Mouse (Mus musculus): ENCODE results near the gene Acy3. TPM values are rescaled to one million over a fixed set of nuclear protein-coding genes. Genes with fewer than 3 reads are reported as not detected.

Gene Acy3
- 0.88 and 1.3 TPM in 2 replicates for polyA plus RNA-seq (2016; fragmentation: Nextera tagmentation; extraction: Ambion mirVana)

- H3K27me3 ChIP-seq, result no peaks in the 10 kb centered on the region
- H3K9me3 ChIP-seq, result no peaks in the 10 kb centered on the region
- no peak within 1 kb of the TSS for H3K9ac ChIP-seq (replicated peaks)
- no peak within 1 kb of the TSS for H3K27ac ChIP-seq (replicated peaks)
- H3K4me3 ChIP-seq, result no peak within 1 kb of the TSS
- H3K4me2 ChIP-seq (replicated peaks), result no peak within 1 kb of the TSS
- H3K4me1 ChIP-seq, result peaks cover 17% of the 10 kb centered on the region
- no peak for ATAC-seq (ENCODE audit: low FRiP score, low read depth)
- 18% methylated on average over 8 of the region's 8 CpGs for WGBS
- no peaks in the 10 kb centered on the region for H3K36me3 ChIP-seq
Observed at GRCm38 (mm10) chr19:3986334-3986733, at the start of gene Acy3. Acy3 (plus strand) TSS chr19:3986570.

- H3K9ac ChIP-seq (replicated peaks), result no peak overlapping the region
- WGBS, result 83% methylated on average over 7 of the region's 7 CpGs
- ATAC-seq (ENCODE audit: low FRiP score, low read depth), result no peak
Observed at GRCm38 (mm10) chr19:3942315-3942714, 44.1 kb upstream of the Acy3 start.

GRCm38 (mm10) chr19:3942986-3943735 lies 43.2 kb upstream of the Acy3 start:
- H3K4me3 ChIP-seq, result no peak overlapping the region
- no peak overlapping the region for H3K9ac ChIP-seq (replicated peaks)
- WGBS, result 24% methylated on average over 27 of the region's 27 CpGs
- H3K4me1 ChIP-seq, result no peaks in the 10 kb centered on the region
- no peaks in the 10 kb centered on the region for H3K9me3 ChIP-seq
- H3K36me3 ChIP-seq, result no peaks in the 10 kb centered on the region
- no peak overlapping the region for H3K27ac ChIP-seq (replicated peaks)
- H3K27me3 ChIP-seq, result peaks cover 11% of the 10 kb centered on the region; the same call in 1 of the 2 replicates
- no peak overlapping the region; the same call in 1 of the 2 replicates for H3K4me2 ChIP-seq (replicated peaks)
- no peak for ATAC-seq (ENCODE audit: low FRiP score, low read depth)

More at GRCm38 (mm10) chr19:3942315-3942714, 44.1 kb upstream of the Acy3 start:
- no peaks in the 10 kb centered on the region for H3K9me3 ChIP-seq
- no peak overlapping the region for H3K4me2 ChIP-seq (replicated peaks)
- H3K27ac ChIP-seq (replicated peaks), result no peak overlapping the region
- H3K27me3 ChIP-seq, result peaks cover 11% of the 10 kb centered on the region; the same call in 1 of the 2 replicates
- no peaks in the 10 kb centered on the region for H3K36me3 ChIP-seq
- no peaks in the 10 kb centered on the region for H3K4me1 ChIP-seq
- H3K4me3 ChIP-seq, result no peak overlapping the region

- ATAC-seq (ENCODE audit: low FRiP score, low read depth), result no peak
- Histone ChIP-seq H3K27me3 (peaks cover 11% of the 10 kb centered on the region; the same call in 1 of the 2 replicates), H3K4me1 (no peaks in the 10 kb centered on the region), H3K36me3 (no peaks in the 10 kb centered on the region), H3K27ac (replicated peaks) (no peak overlapping the region), H3K9me3 (no peaks in the 10 kb centered on the region), H3K4me2 (replicated peaks) (no peak overlapping the region), H3K9ac (replicated peaks) (no peak overlapping the region), H3K4me3 (no peak overlapping the region)
- WGBS, result 35% methylated on average over 10 of the region's 10 CpGs
Observed at GRCm38 (mm10) chr19:3945872-3946564, 40.4 kb upstream of the Acy3 start.

- Histone ChIP-seq H3K4me2 (replicated peaks) (no peak overlapping the region), H3K9me3 (no peaks in the 10 kb centered on the region), H3K36me3 (no peaks in the 10 kb centered on the region), H3K4me1 (no peaks in the 10 kb centered on the region), H3K9ac (replicated peaks) (no peak overlapping the region), H3K27ac (replicated peaks) (no peak overlapping the region), H3K27me3 (peaks cover 11% of the 10 kb centered on the region; the same call in 1 of the 2 replicates), H3K4me3 (no peak overlapping the region)
- 0 out of 2 replicates have a peak, but pooled peaks have one; percentile 34 for ATAC-seq (ENCODE audit: low FRiP score, low read depth)
- 15% methylated on average over 2 of the region's 2 CpGs for WGBS
Observed at GRCm38 (mm10) chr19:3946715-3947114, 39.7 kb upstream of the Acy3 start.

- Histone ChIP-seq H3K36me3 (no peaks in the 10 kb centered on the region), H3K9me3 (no peaks in the 10 kb centered on the region), H3K27ac (replicated peaks) (no peak overlapping the region), H3K4me2 (replicated peaks) (no peak overlapping the region), H3K4me1 (no peaks in the 10 kb centered on the region), H3K27me3 (peaks cover 9% of the 10 kb centered on the region; the same call in 1 of the 2 replicates), H3K9ac (replicated peaks) (no peak overlapping the region), H3K4me3 (no peak overlapping the region)
- ATAC-seq (ENCODE audit: low FRiP score, low read depth), result no peak
- 77% methylated on average over 3 of the region's 3 CpGs for WGBS
Observed at GRCm38 (mm10) chr19:3947813-3948212, 38.6 kb upstream of the Acy3 start.

- Histone ChIP-seq H3K27ac (replicated peaks) (no peak overlapping the region), H3K4me3 (no peak overlapping the region), H3K36me3 (no peaks in the 10 kb centered on the region), H3K9me3 (no peaks in the 10 kb centered on the region), H3K9ac (replicated peaks) (no peak overlapping the region), H3K27me3 (peaks cover 7% of the 10 kb centered on the region; the same call in 1 of the 2 replicates), H3K4me2 (replicated peaks) (no peak overlapping the region), H3K4me1 (no peaks in the 10 kb centered on the region)
- 63% methylated on average over 14 of the region's 14 CpGs for WGBS
- ATAC-seq (ENCODE audit: low FRiP score, low read depth), result no peak
Observed at GRCm38 (mm10) chr19:3948546-3948945, 37.8 kb upstream of the Acy3 start.

GRCm38 (mm10) chr19:3950331-3950730 lies 36.0 kb upstream of the Acy3 start:
- no peak for ATAC-seq (ENCODE audit: low FRiP score, low read depth)
- Histone ChIP-seq H3K4me2 (replicated peaks) (no peak overlapping the region), H3K27ac (replicated peaks) (no peak overlapping the region), H3K36me3 (no peaks in the 10 kb centered on the region), H3K4me3 (no peak overlapping the region), H3K4me1 (no peaks in the 10 kb centered on the region), H3K9me3 (no peaks in the 10 kb centered on the region), H3K27me3 (no peaks in the 10 kb centered on the region), H3K9ac (replicated peaks) (no peak overlapping the region)
- 79% methylated on average over 3 of the region's 3 CpGs for WGBS

GRCm38 (mm10) chr19:3951461-3951860 lies 34.9 kb upstream of the Acy3 start:
- no peak overlapping the region for H3K4me2 ChIP-seq (replicated peaks)

GRCm38 (mm10) chr19:3952099-3952498 lies 34.3 kb upstream of the Acy3 start:
- H3K9ac ChIP-seq (replicated peaks), result no peak overlapping the region
- H3K4me2 ChIP-seq (replicated peaks), result no peak overlapping the region
- H3K36me3 ChIP-seq, result no peaks in the 10 kb centered on the region
- H3K4me3 ChIP-seq, result no peak overlapping the region
- ATAC-seq (ENCODE audit: low FRiP score, low read depth), result no peak
- no peak overlapping the region for H3K27ac ChIP-seq (replicated peaks)
- 35% methylated on average over 1 of the region's 1 CpGs for WGBS
- H3K9me3 ChIP-seq, result no peaks in the 10 kb centered on the region
- H3K4me1 ChIP-seq, result no peaks in the 10 kb centered on the region
- no peaks in the 10 kb centered on the region for H3K27me3 ChIP-seq

More at GRCm38 (mm10) chr19:3951461-3951860, 34.9 kb upstream of the Acy3 start:
- H3K9ac ChIP-seq (replicated peaks), result no peak overlapping the region
- H3K27ac ChIP-seq (replicated peaks), result no peak overlapping the region
- no peak overlapping the region for H3K4me3 ChIP-seq
- H3K36me3 ChIP-seq, result no peaks in the 10 kb centered on the region
- H3K4me1 ChIP-seq, result no peaks in the 10 kb centered on the region
- no peak for ATAC-seq (ENCODE audit: low FRiP score, low read depth)
- H3K9me3 ChIP-seq, result no peaks in the 10 kb centered on the region
- H3K27me3 ChIP-seq, result no peaks in the 10 kb centered on the region

GRCm38 (mm10) chr19:3955033-3955432 lies 31.3 kb upstream of the Acy3 start:
- H3K36me3 ChIP-seq, result no peaks in the 10 kb centered on the region
- no peak overlapping the region for H3K4me3 ChIP-seq
- H3K27me3 ChIP-seq, result no peaks in the 10 kb centered on the region
- WGBS, result 84% methylated on average over 3 of the region's 3 CpGs
- H3K9me3 ChIP-seq, result no peaks in the 10 kb centered on the region
- no peak overlapping the region for H3K9ac ChIP-seq (replicated peaks)
- no peak for ATAC-seq (ENCODE audit: low FRiP score, low read depth)
- no peak overlapping the region for H3K4me2 ChIP-seq (replicated peaks)
- no peaks in the 10 kb centered on the region for H3K4me1 ChIP-seq
- H3K27ac ChIP-seq (replicated peaks), result no peak overlapping the region

- ATAC-seq (ENCODE audit: low FRiP score, low read depth), result no peak
- no peak overlapping the region for H3K9ac ChIP-seq (replicated peaks)
- WGBS, result 53% methylated on average over 4 of the region's 4 CpGs
Observed at GRCm38 (mm10) chr19:3955804-3956203, 30.6 kb upstream of the Acy3 start.

More at GRCm38 (mm10) chr19:3955804-3956203, 30.6 kb upstream of the Acy3 start:
- Histone ChIP-seq H3K27ac (replicated peaks) (no peak overlapping the region), H3K4me3 (no peak overlapping the region), H3K9me3 (no peaks in the 10 kb centered on the region), H3K36me3 (no peaks in the 10 kb centered on the region), H3K4me2 (replicated peaks) (no peak overlapping the region), H3K27me3 (no peaks in the 10 kb centered on the region), H3K4me1 (no peaks in the 10 kb centered on the region)

All from midbrain, embryonic 12.5 days (tissue).